ENCODE assay signal across 19 mouse cellular contexts in the genomic region with DNA sequence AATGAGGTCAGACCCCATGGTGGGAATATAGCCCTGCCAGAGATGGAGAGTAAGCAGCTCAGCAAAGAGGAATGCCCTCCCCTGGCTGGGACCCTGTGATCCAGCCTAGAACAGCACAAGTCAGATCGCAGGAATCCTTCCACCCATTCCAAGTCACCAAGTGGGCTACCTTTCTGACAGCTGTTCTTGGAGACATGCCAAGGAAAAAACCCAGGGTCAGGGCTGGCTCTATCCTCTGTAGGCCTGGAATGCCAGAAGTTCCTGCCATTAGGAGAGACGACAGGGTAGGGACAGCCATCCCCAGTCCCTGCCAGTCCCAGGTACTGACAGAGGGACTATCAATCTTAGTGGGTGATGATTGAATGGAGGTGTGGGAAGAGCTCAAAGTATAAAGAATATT. TPM values are rescaled to one million over a fixed set of nuclear protein-coding genes. Genes with fewer than 3 reads are reported as not detected.
DNase-seq lines count a peak whose midpoint lies in the region; ATAC-seq lines count a peak whose summit lies in the region.
"Had no signal": no experiment of that assay in that cellular context is flagged by ENCODE, and none has a peak within 500 bp of the region (broad histone marks: within the 10 kb centered on the region; RNA-seq: fewer than 3 reads in every experiment).

No protein-coding gene starts in this region.

- no peak overlapping the region for H3K27ac ChIP-seq in intestine, embryonic 16.5 days (ENCODE audit: low read length)
- H3K27ac ChIP-seq: forebrain, embryonic 12.5 days; hindbrain, embryonic 12.5 days had no signal

- H3K4me3 ChIP-seq in intestine, embryonic 16.5 days (ENCODE audit: low read length) = no peak overlapping the region
- H3K4me3 ChIP-seq: forebrain, embryonic 12.5 days; hindbrain, embryonic 12.5 days had no signal

- H3K27me3 ChIP-seq in intestine, embryonic 16.5 days (replicated peaks; ENCODE audit: control insufficient read depth, insufficient read depth, low read length) = peaks cover 14% of the 10 kb centered on the region

- 0 out of 2 replicates have a peak, but pooled peaks have one; percentile 24 for ATAC-seq in intestine, embryonic 16.5 days

- no peak overlapping the region for H3K4me2 ChIP-seq in intestine, embryonic 16.5 days (ENCODE audit: low read depth, low read length)
- H3K4me2 ChIP-seq: forebrain, embryonic 12.5 days; hindbrain, embryonic 12.5 days had no signal

- peak; percentile 12 for DNase-seq in adrenal gland, postnatal 14 days
- no peak for DNase-seq in adrenal gland, postnatal 25 days
- DNase-seq in 3T3-L1 (ENCODE audit: low read depth, low spot score) = peak; percentile 29
- peak; percentile 51 for DNase-seq in kidney, postnatal 10 days
- no peak for DNase-seq in right cerebral cortex, postnatal 10 days (ENCODE audit: low spot score in 2 of 2)
- DNase-seq in cerebellum, postnatal 10 days = no peak
- DNase-seq: gastrocnemius, postnatal 25 days; left cerebral cortex, postnatal 4 days; lung, adult 18-20 months; lung, postnatal 36 days; right cerebral cortex, postnatal 14 days; thymus, postnatal 36 days had no signal

- no peaks in the 10 kb centered on the region for H3K36me3 ChIP-seq in intestine, embryonic 16.5 days (ENCODE audit: control insufficient read depth, insufficient read depth, low read length)
- H3K36me3 ChIP-seq: forebrain, embryonic 12.5 days; hindbrain, embryonic 12.5 days had no signal

- H3K4me1 ChIP-seq in intestine, embryonic 16.5 days (ENCODE audit: control insufficient read depth, insufficient read depth, low read length) = peaks cover 11% of the 10 kb centered on the region; the same call in 1 of the 2 replicates

- WGBS in intestine, embryonic 16.5 days = 42% methylated on average over 2 of the region's 2 CpGs

- no peaks in the 10 kb centered on the region for H3K9me3 ChIP-seq in intestine, embryonic 16.5 days (ENCODE audit: control insufficient read depth, low read length)
- H3K9me3 ChIP-seq: forebrain, embryonic 12.5 days; hindbrain, embryonic 12.5 days had no signal

- H3K9ac ChIP-seq in intestine, embryonic 16.5 days (ENCODE audit: low read depth, low read length) = no peak overlapping the region
- H3K9ac ChIP-seq: forebrain, embryonic 12.5 days; hindbrain, embryonic 12.5 days had no signal

RNA-seq across cellular contexts. Expression of a gene that starts 4.5 kb away (rescaled TPM):
- not detected in 2 replicates for total RNA-seq in adrenal gland, postnatal 14 days (2021)
- not detected in 2 replicates for total RNA-seq in adrenal gland, postnatal 25 days (2021)
- 0.92 and 0.99 TPM in 2 replicates for polyA plus RNA-seq in intestine, embryonic 16.5 days (2015; fragmentation: Nextera tagmentation; extraction: Ambion mirVana)
- total RNA-seq: gastrocnemius, postnatal 25 days; layer of hippocampus, postnatal 25 days; left cerebral cortex, postnatal 4 days had no signal
- polyA plus RNA-seq: C2C12; heart, postnatal 0 days; liver, adult 2 months had no signal

Comparison
In these comparisons a context has a peak if more than half of its experiments do, and no peak if none do; other contexts are left out.
1. DNase-seq: peak in adrenal gland, postnatal 14 days (single experiment), 3T3-L1 (single experiment) and kidney, postnatal 10 days (single experiment); none in adrenal gland, postnatal 25 days (single experiment), right cerebral cortex, postnatal 10 days (0 of 2) and cerebellum, postnatal 10 days (0 of 2).